Mouse (Mus musculus) kidney, postnatal 14 days (tissue): ENCODE results near the gene Pawr.
"Not testable (repeated sequence)": the region's sequence is repeated elsewhere in the genome, so short reads cannot be mapped to it uniquely, and the experiment has no call there.

ENCODE experiments used
- DNase-seq: peaks from one replicate; pipeline ENCODE4 v3.0.0; 2022; ENCODE audit warnings: mixed read lengths

Gene Pawr

GRCm38 (mm10) chr10:108315236-108315635, 16.7 kb upstream of the Pawr start:
- no peak for DNase-seq

- DNase-seq, result no peak
Measured at GRCm38 (mm10) chr10:108328356-108328755, 3.6 kb upstream of the Pawr start.

- no peak for DNase-seq
Measured at GRCm38 (mm10) chr10:108328983-108329382, 2.9 kb upstream of the Pawr start.

- no peak for DNase-seq
Measured at GRCm38 (mm10) chr10:108329771-108330170, 2.1 kb upstream of the Pawr start.

- DNase-seq, result no peak
Measured at GRCm38 (mm10) chr10:108330964-108331363, 957 bp upstream of the Pawr start.

GRCm38 (mm10) chr10:108332571-108333541, 935 bp downstream of the Pawr start:
- DNase-seq, result peak; percentile 84

GRCm38 (mm10) chr10:108333642-108334041, 1.7 kb downstream of the Pawr start:
- no peak for DNase-seq

GRCm38 (mm10) chr10:108334096-108334495, 2.2 kb downstream of the Pawr start:
- no peak for DNase-seq

GRCm38 (mm10) chr10:108335736-108336292, 3.9 kb downstream of the Pawr start:
- no peak for DNase-seq

- DNase-seq, result peak; percentile 58
Measured at GRCm38 (mm10) chr10:108336581-108336980, 4.7 kb downstream of the Pawr start.

GRCm38 (mm10) chr10:108338055-108338961, 6.4 kb downstream of the Pawr start:
- no peak for DNase-seq

- no peak for DNase-seq
Measured at GRCm38 (mm10) chr10:108339118-108339517, 7.2 kb downstream of the Pawr start.

GRCm38 (mm10) chr10:108339872-108340271, 8.0 kb downstream of the Pawr start:
- no peak for DNase-seq

GRCm38 (mm10) chr10:108343734-108344133, 11.8 kb downstream of the Pawr start:
- no peak for DNase-seq

- no peak for DNase-seq
Measured at GRCm38 (mm10) chr10:108345123-108345522, 13.2 kb downstream of the Pawr start.

GRCm38 (mm10) chr10:108346301-108346700, 14.4 kb downstream of the Pawr start:
- DNase-seq, result not testable (repeated sequence)

GRCm38 (mm10) chr10:108350125-108351070, 18.5 kb downstream of the Pawr start:
- DNase-seq, result peak; percentile 36

- DNase-seq, result no peak
Measured at GRCm38 (mm10) chr10:108352944-108353343, 21.0 kb downstream of the Pawr start.

- DNase-seq, result no peak
Measured at GRCm38 (mm10) chr10:108354726-108355391, 22.9 kb downstream of the Pawr start.

- no peak for DNase-seq
Measured at GRCm38 (mm10) chr10:108355392-108355775, 23.5 kb downstream of the Pawr start.

GRCm38 (mm10) chr10:108356601-108357187, 24.8 kb downstream of the Pawr start:
- DNase-seq, result no peak
